Mouse (Mus musculus): Measurements from ENCODE around the gene Myocd.

DNA sequence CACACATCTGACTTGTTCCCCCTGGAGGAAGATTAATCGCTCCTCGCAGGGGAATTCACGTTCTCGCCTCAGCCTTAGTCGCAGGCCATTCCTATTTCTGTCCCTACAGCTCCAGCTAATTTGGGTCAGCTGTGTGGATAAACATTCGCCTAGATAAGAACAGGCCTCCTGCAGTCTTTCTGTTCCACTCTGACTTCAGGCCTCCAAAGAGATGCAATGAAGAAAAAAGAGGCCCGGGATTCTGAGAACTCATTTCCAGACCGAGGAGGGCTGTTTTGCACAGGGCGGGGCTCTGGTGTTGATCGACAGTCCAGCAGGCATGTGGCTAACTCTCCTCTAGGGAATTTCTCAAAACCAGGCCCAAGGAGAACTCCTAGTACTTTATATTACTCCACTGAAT is 43.0 kb downstream of the Myocd start:
- no peak for TF ChIP-seq MAX (IDR thresholded peaks at IDR 0.05)
- no peak for TF ChIP-seq CTCF (IDR thresholded peaks at IDR 0.05; ENCODE audit: control insufficient read depth, insufficient read depth, insufficient read length)
- TF ChIP-seq CEBPB (IDR thresholded peaks at IDR 0.05; ENCODE audit: low read depth): no peak
- TF ChIP-seq USF1 (IDR thresholded peaks at IDR 0.05; ENCODE audit: low read depth): no peak
- TF ChIP-seq FOSL1 (IDR thresholded peaks at IDR 0.05; ENCODE audit: insufficient read depth, low read length, poor library complexity, severe bottlenecking): no peak
